Mouse (Mus musculus) MEL (cell line): ENCODE results near the gene Vmn2r44. TPM values are rescaled to one million over a fixed set of nuclear protein-coding genes. Genes with fewer than 3 reads are reported as not detected.
"Not testable (repeated sequence)": the region's sequence is repeated elsewhere in the genome, so short reads cannot be mapped to it uniquely, and the experiment has no call there.

Source experiments
- DNase-seq: peaks from one replicate; pipeline ENCODE4 v3.0.0; 2011; ENCODE audit warnings: low read depth, low spot score
- H3K27ac ChIP-seq: 2 replicates; pipeline ENCODE4 v1.5.1; 2012; ENCODE audit warnings: low read depth, mild to moderate bottlenecking, control low read depth, low read length, moderate library complexity; ENCODE audit not compliant: control insufficient read depth
- H3K27me3 ChIP-seq, 2 experiments: fragments of 150-350 bp in 1 of 2; sonication (generic) in 1 of 2; 2 replicates each; pipeline ENCODE4 v1.6.1; 2012; ENCODE audit warnings: low read length in 2 of 2, mild to moderate bottlenecking in 2 of 2, improper control_type of control experiment in 1 of 2, moderate library complexity in 1 of 2; ENCODE audit not compliant: insufficient read depth in 2 of 2, control insufficient read depth in 1 of 2
- H3K36me3 ChIP-seq, 2 experiments: 2 replicates each; pipeline ENCODE4 v1.6.1; 2012 to 2014; ENCODE audit warnings: low read length in 2 of 2, improper control_type of control experiment in 1 of 2, inconsistent platforms in 1 of 2, mild to moderate bottlenecking in 1 of 2; ENCODE audit not compliant: insufficient read depth in 2 of 2, control insufficient read depth in 1 of 2
- H3K4me1 ChIP-seq, 2 experiments: fragments of 150-350 bp in 1 of 2; sonication (generic) in 1 of 2; 2 replicates each; pipeline ENCODE4 v1.6.1; 2012; ENCODE audit warnings: low read length in 2 of 2, improper control_type of control experiment in 1 of 2, mild to moderate bottlenecking in 1 of 2; ENCODE audit not compliant: insufficient read depth in 2 of 2, control insufficient read depth in 1 of 2
- H3K4me3 ChIP-seq, 2 experiments: fragments of 150-350 bp in 1 of 2; sonication (generic) in 1 of 2; 2 replicates each; pipeline ENCODE4 v1.5.1; 2012; ENCODE audit warnings: low read depth in 2 of 2, low read length in 2 of 2, mild to moderate bottlenecking in 2 of 2, moderate library complexity in 2 of 2, control low read depth in 1 of 2, improper control_type of control experiment in 1 of 2; ENCODE audit not compliant: control insufficient read depth in 1 of 2, insufficient read depth in 1 of 2
- H3K79me2 ChIP-seq: 2 replicates; pipeline ENCODE4 v1.6.1; 2012; ENCODE audit warnings: mild to moderate bottlenecking, low read length, moderate library complexity; ENCODE audit not compliant: control insufficient read depth, poor library complexity, insufficient read depth
- H3K9ac ChIP-seq: 2 replicates; pipeline ENCODE4 v1.6.1; 2012; ENCODE audit warnings: low read depth, mild to moderate bottlenecking, control low read depth, low read length, moderate library complexity; ENCODE audit not compliant: control insufficient read depth, poor library complexity, severe bottlenecking
- H3K9me3 ChIP-seq: fragments of 150-350 bp; sonication (generic); replicated peaks from 2 replicates; pipeline ENCODE4 v1.6.1; 2012; ENCODE audit warnings: mild to moderate bottlenecking, low read length, improper control_type of control experiment, moderate library complexity; ENCODE audit not compliant: insufficient read depth
- polyA plus RNA-seq, 2 experiments: library from polyadenylated mRNA; stranded (reverse) in 1 of 2; unstranded in 1 of 2; fragments of >175 nt in 1 of 2; fragments of >200 nt in 1 of 2; gene quantifications; 2 replicates each; pipeline versions ENCODE4 v1.2.1 to v1.2.4; 2012; ENCODE audit warnings: low replicate concordance in 2 of 2, low read depth in 1 of 2; ENCODE audit not compliant: insufficient read length in 2 of 2, insufficient read depth in 1 of 2, missing spikeins in 1 of 2
- total RNA-seq: library from RNA; depleted of rRNA; stranded (reverse); fragments of 300-350 nt; gene quantifications from 2 replicates; pipeline ENCODE4 v1.2.3, GENCODE M21; 2012; rRNA removed

The Vmn2r44 gene
- total RNA-seq (not detected in 2 replicates), polyA plus RNA-seq (not detected)

DNA sequence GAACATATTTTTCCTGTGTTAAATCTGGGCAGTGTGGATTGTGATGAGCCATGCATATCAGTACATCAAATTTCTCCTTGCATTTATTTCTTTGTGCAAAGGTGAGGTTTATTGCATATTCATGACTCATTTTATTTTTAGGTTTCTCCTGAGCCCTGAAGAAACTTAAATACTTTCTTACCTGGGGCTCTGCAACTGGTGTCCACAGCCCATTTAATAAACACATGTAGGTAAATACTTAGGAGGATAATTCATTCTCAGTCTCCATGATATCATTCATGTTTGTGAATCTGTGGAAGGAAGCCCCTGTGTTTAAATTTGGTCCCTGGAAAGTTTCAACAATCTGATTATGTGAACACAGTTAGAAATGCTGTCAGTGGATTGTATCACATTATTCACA is at the start of gene Vmn2r44:
TSS of gene Vmn2r44 (minus strand) at position 101 of the 400 bp plus-strand sequence.
- not testable (repeated sequence) for DNase-seq, H3K27ac ChIP-seq, H3K36me3 ChIP-seq, H3K79me2 ChIP-seq, H3K4me1 ChIP-seq, H3K9me3 ChIP-seq, H3K27me3 ChIP-seq, H3K9ac ChIP-seq, H3K4me3 ChIP-seq

DNA sequence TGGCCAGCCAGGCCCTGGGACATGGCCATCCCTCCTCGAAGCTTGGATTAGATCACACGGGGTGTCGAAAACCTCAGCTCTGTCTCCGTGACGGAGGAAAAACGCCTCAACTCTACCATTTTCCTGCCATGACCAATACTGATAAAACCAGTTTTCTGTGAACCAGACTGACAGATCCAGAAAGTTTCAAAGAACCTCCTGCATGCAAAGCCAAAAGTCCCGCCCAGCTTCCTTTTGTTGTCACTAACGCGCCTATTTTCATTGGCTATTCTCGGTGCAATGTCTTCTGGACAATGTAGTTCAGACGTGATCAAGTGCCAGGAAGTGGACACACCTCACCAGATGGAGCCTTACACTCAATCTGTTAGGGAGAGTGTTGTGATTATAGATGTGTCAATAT is 25.3 kb downstream of the Vmn2r44 start:
- not testable (repeated sequence) for H3K27me3 ChIP-seq, H3K4me1 ChIP-seq, H3K79me2 ChIP-seq, DNase-seq, H3K36me3 ChIP-seq, H3K4me3 ChIP-seq, H3K27ac ChIP-seq, H3K9me3 ChIP-seq, H3K9ac ChIP-seq

Other genes with a start within 250 kb of the Vmn2r44 start
- gene Vmn2r41, start 221.7 kb downstream of the Vmn2r44 start, total RNA-seq = not detected in 2 replicates
- gene Vmn2r41, start 221.7 kb downstream of the Vmn2r44 start, polyA plus RNA-seq = not detected
- gene Vmn2r42, start 183.0 kb downstream of the Vmn2r44 start, total RNA-seq = not detected in 2 replicates
- gene Vmn2r42, start 183.0 kb downstream of the Vmn2r44 start, polyA plus RNA-seq = not detected
- gene Vmn2r43, start 122.7 kb downstream of the Vmn2r44 start, total RNA-seq = not detected in 2 replicates
- gene Vmn2r43, start 122.7 kb downstream of the Vmn2r44 start, polyA plus RNA-seq = not detected
- gene Vmn2r45, start 105.7 kb upstream of the Vmn2r44 start, total RNA-seq = not detected in 2 replicates
- gene Vmn2r45, start 105.7 kb upstream of the Vmn2r44 start, polyA plus RNA-seq = not detected